Mouse (Mus musculus): ENCODE data around the gene Gm20388. TPM values are rescaled to one million over a fixed set of nuclear protein-coding genes. Genes with fewer than 3 reads are reported as not detected.

The Gm20388 gene
- total RNA-seq, 2 experiments from 2014 or later = 2.4 to 2.6 TPM

DNA sequence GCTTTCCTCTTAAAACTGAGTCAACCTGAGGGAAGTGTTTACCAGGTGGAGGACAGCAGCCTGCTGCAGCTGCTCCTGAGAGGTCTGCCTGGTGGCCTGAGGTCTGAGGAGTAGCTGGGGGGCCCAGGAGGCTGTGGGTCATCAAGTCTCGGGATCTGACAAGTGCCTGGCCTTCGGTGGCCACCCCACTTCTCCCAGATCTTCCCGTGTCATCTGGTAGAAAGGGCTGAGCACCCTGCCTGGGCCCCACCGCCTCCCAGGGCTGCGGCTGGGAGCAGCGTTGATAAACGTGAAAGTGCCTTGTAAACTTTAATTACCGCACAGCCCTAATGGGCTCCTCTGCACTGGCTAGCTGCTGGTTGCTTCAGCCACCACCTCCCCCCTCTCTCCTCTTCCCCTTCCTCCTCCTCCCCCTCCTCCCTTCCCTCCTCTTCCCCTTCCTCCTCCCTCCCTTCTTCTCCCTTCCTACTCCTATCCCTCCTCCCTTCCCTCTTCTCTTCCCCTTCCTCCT lies 1238.0 kb downstream of the Gm20388 start:
- TF ChIP-seq CTCF (IDR thresholded peaks at IDR 0.05) = no peak
- H3K27ac ChIP-seq = no peak overlapping the region
- no peak for DNase-seq (ENCODE audit: extremely low spot score in 1 of 2, low spot score in 2 of 2)
- intact Hi-C loops (cut with DNase I) = no loop called here
- H3K4me3 ChIP-seq = no peak overlapping the region

DNA sequence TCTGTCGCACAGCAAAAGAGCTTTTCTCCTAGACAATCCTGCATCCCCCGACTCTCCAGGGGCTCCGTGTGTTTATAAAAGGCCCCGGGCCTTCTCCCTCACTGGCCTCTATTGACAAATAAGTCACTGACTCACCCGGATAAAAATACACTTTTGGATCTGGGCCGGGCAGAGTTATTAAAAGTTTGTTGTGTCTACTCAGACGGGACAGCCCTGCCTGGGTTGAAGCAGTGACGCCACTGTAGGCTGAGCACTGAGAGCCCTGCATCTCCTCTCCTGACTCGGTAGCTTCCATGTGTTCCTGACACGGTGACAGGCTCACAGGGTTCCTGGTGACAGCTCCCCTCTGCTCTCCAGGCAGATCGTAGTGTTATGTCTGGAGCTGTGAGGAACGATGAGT lies 1241.8 kb downstream of the Gm20388 start:
- intact Hi-C loops (cut with DNase I) = no loop called here
- Histone ChIP-seq H3K4me3 (no peak overlapping the region), H3K27ac (no peak overlapping the region)
- no peak for DNase-seq (ENCODE audit: extremely low spot score in 1 of 2, low spot score in 2 of 2)
- no peak for TF ChIP-seq CTCF (IDR thresholded peaks at IDR 0.05)

DNA sequence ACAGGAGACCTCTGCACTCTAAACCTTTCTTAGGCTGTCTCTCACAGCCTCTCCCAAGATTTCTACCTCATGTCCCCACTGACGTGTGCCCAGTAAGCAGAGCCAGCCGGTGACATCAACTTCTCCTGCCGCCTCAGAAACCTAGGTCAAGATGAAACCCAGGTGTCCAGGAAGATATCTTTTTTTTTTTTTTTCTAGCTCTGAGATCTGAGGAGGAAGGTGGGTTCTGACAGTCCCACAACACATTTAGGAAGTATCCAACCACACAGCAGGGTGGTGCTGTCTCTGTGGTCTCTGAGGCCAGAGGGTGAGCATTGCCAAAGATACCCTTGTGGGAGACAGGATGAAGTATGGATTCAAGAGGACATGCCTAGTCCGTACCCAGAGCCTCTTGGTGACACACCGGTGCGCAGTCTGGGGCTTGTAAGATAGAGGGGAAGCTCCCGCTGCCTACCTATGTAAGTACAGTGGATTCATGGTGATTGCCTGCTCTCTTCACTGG lies 1246.4 kb downstream of the Gm20388 start:
- H3K27ac ChIP-seq = no peak overlapping the region
- intact Hi-C loops (cut with DNase I) = no loop called here
- no peak for TF ChIP-seq CTCF (IDR thresholded peaks at IDR 0.05)
- no peak overlapping the region for H3K4me3 ChIP-seq
- DNase-seq (ENCODE audit: extremely low spot score in 1 of 2, low spot score in 2 of 2) = no peak

DNA sequence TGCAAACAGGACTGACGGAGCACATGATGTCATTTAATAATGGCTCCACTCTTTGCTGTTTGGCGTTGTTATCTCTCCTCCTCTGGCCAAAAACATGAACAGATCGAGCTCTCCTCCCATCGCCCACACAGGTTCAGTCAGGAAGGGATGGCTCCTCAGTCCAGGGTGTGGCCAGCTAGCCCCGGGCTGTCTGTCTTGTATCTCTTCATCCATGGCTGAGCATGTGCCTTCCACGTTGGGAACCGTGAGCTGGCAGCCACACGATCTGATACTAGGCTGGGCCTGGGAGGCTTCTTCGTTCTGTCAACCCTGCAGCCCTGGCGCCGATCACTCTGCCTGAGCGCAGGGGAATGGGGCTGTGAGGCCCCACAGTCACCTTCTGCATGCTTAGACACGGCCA lies 1248.2 kb downstream of the Gm20388 start:
- no peak overlapping the region for H3K4me3 ChIP-seq
- intact Hi-C loops (cut with DNase I) = no loop called here
- TF ChIP-seq CTCF (IDR thresholded peaks at IDR 0.05) = no peak
- no peak for DNase-seq (ENCODE audit: extremely low spot score in 1 of 2, low spot score in 2 of 2)
- H3K27ac ChIP-seq = no peak overlapping the region

DNA sequence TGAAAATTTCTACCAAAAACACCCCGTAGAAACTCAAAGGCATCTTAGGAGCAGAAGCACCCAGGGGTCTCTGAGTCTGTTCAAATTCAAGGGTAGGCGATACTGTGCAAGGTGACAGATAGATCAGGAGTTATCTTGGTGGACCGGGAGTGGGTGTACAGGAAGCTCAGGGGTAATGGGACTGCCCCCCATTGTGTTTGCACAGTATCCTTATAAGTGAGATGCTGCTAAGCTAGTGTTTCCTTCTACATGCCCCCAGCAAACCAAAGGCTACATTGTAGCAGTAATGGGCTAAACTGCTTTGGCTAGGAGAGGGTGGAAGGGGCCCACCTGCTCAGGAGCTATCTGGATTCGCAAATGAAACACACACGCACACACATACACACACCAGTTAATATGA lies 1250.8 kb downstream of the Gm20388 start:
- intact Hi-C loops (cut with DNase I) = no loop called here
- no peak for DNase-seq (ENCODE audit: extremely low spot score in 1 of 2, low spot score in 2 of 2)
- Histone ChIP-seq H3K4me3 (no peak overlapping the region), H3K27ac (no peak overlapping the region)
- TF ChIP-seq CTCF (IDR thresholded peaks at IDR 0.05) = no peak

DNA sequence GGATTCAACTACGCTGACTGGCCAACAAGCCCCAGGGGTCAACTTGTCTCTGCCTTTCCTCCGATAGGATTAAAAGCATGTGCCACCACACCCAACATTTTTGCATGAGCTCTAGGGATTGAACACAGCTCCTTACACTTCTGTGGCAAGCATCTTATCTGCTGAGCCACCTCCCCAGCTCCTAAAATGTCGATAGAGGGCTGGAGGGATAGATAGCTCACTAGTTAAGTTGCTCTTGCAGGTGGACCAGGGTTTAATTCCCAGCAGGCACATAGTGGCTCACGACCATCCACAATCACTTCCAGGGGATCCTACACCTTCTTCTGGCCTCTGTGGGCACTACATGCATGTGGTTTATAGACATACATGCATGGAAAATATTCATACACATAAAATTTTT lies 1251.8 kb downstream of the Gm20388 start:
- intact Hi-C loops (cut with DNase I) = no loop called here
- Histone ChIP-seq H3K27ac (no peak overlapping the region), H3K4me3 (no peak overlapping the region)
- DNase-seq (ENCODE audit: extremely low spot score in 1 of 2, low spot score in 2 of 2) = no peak
- TF ChIP-seq CTCF (IDR thresholded peaks at IDR 0.05) = no peak

DNA sequence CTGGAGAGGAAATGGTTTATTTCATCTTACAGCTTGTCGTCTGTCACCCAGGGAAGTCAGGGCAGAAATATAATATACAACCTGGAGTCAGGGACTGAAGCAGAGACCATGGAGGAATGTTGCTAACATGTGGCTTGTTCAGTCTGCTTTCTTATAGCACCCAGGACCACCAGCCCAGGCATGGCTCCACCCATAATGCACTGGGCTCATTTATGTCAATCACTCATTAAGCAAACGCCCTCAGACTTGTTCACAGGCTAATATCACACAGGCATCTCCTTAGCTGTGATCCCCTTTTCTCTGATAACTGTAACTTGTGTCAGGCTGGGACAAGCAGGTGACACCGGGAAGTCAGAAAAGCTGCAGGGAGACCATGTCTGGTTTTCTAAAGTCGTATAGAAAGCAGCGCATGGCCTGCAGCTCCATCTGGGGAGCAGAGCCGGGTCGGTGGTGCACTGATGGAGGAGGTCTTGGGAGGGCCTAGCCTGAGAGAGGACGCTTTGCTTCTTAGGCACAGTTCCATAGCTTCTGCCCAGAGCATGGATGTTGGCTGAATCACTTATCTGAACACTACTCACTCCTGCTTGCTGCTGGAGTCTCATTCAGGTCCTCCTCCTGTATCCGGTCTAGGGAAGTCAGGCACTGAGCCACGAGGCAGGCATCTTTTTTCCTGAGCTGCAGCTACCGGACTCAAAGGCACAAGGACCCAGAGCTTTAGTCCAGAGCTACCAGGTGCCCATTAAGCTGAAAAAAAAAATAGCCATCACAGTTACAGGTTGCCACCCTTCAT lies 1252.5 kb downstream of the Gm20388 start:
- TF ChIP-seq CTCF (IDR thresholded peaks at IDR 0.05) = no peak
- no peak for DNase-seq (ENCODE audit: extremely low spot score in 1 of 2, low spot score in 2 of 2)
- intact Hi-C loops (cut with DNase I) = no loop called here
- Histone ChIP-seq H3K27ac (no peak overlapping the region), H3K4me3 (no peak overlapping the region)

DNA sequence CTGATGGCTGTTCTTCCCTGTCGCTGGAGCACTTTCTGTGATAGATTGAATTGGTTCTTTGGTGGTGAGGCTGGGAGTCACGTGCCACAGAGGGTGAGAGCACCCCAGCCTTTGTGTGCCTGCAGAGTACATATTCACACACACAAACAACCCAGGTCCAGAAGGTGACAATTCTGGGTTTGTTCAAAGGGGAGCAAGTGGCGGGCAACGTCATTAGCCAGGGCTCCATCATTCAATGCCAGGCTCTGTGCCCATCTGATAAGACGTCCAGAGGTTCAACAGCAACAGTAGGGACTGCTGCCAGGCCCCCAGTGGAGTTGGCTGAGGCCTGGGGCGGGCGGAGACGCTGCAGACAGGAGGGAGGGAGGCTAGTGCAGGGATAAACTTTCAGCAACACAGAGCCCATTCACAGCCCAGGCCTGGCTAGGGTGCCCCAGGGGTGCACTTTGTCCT lies 1253.4 kb downstream of the Gm20388 start:
- no peak overlapping the region for H3K27ac ChIP-seq
- no peak overlapping the region for H3K4me3 ChIP-seq
- TF ChIP-seq CTCF (IDR thresholded peaks at IDR 0.05) = no peak
- no peak for DNase-seq (ENCODE audit: extremely low spot score in 1 of 2, low spot score in 2 of 2)
- intact Hi-C loops (cut with DNase I) = no loop called here

DNA sequence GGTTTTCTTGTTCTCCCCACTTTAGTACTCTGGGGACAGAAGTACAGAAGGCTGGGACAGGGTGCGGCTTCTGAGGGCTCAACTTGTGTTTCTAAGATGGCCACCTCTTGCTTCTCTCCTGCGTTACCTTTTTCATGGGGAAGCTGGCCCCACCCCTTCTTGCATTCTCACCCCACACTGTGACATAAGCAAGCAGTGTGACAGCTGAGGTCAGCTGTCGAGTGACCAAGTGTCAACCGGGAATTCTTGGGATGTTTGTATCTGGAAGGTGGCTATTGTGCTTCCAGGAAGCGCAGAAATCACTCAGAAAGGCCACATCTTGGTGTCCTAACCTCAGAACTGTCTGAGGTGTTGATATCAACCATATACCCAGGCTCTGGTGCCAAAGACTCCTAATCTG lies 1257.4 kb downstream of the Gm20388 start:
- H3K27ac ChIP-seq = no peak overlapping the region
- intact Hi-C loops (cut with DNase I) = no loop called here
- no peak overlapping the region for H3K4me3 ChIP-seq
- DNase-seq (ENCODE audit: extremely low spot score in 1 of 2, low spot score in 2 of 2) = no peak
- no peak for TF ChIP-seq CTCF (IDR thresholded peaks at IDR 0.05)

DNA sequence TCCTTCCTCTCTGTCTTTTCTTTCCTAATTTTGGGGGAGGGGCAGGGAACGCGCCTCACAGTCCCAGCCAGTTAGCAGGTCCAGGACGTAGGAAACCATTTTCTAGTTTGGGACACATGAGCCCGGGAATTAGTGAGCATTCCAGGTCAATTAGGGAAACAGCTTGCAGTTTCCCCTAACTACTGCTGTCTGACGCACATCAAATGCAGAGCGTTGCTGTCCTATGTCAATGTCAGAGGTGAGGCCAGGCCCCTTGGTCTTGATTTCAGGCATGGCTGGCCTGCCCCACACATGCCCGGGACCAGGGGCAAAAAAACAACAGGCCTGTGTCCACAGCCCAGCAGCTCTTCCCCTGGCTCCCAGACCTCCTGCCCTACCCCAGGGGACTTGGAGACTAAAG lies 1259.5 kb downstream of the Gm20388 start:
- intact Hi-C loops (cut with DNase I) = loop anchor here (5.0 kb wide), 1 partner anchor 37 kb away; no protein-coding TSS in a partner anchor
- no peak overlapping the region for H3K27ac ChIP-seq
- no peak for DNase-seq (ENCODE audit: extremely low spot score in 1 of 2, low spot score in 2 of 2)
- TF ChIP-seq CTCF (IDR thresholded peaks at IDR 0.05) = no peak
- no peak overlapping the region for H3K4me3 ChIP-seq

DNA sequence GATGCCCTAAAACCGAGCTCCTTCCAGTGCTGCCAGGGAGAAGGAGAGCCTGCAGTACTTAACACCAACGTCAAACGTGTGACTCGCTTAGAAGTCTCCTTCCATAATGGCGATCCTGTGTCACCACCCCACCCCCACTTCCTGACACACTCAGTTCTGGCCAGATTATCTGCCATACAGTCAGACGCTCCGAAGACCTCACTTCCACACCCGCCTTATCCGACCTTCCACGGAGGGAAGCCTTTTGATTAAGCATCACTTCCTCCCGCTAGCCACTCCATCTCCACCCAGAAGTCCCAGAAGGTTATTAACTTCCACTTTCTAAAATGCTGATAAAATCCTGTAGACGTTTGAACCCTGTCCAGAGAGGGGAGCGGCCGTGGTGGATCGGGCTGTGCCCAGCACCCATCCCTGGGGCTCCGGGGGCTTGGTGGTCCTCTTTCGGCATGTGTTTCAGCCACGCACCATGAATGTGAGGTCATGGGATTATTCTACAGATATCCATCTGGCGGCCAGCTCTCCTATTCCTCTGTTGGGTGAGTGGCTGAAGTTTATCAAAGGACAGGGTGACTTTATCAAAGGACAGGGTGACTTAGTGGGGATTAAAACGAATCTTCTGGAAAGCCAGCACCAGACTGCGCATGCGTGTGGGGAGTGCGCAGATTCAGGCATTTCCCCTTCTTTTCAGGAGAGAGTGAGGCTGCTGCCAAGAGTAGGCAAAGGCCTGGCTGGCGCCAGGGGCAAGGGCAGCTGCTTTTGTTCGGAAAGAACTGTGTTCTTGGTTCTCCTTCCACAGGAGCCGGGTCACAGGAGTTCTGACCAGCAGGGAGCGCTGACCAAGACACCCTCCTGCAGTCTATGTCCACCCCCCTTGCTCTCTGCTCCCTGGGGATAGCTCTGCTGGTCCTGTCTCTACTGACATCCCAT lies 1260.2 kb downstream of the Gm20388 start:
- DNase-seq (ENCODE audit: extremely low spot score in 1 of 2, low spot score in 2 of 2) = peak in 1 of 2 experiments; percentile 24
- no peak overlapping the region for H3K4me3 ChIP-seq
- H3K27ac ChIP-seq = no peak overlapping the region
- no peak; the same call in 1 of the 2 replicates for TF ChIP-seq CTCF (IDR thresholded peaks at IDR 0.05)
- intact Hi-C loops (cut with DNase I) = loop anchor here (5.0 kb wide), 1 partner anchor 36 kb away; no protein-coding TSS in a partner anchor

DNA sequence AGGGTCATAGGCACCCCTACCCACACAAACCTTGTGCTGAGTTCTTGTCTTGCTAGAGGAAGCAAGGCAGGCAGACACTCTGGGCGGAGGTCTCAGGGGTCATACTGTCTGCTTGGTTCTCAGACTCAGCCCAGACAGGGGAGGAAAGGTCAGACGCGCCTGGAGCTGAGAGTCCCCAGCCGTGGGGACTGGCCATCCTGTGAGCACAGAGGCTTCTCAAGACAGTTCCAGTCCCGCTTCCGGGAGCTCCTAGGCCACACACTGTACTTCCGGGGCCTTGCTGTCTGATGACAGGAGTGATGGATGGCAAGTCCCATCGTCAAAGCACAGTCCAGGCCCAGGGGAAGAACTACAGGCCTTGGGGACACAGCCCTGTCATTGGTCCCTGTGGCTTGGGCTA lies 1261.9 kb downstream of the Gm20388 start:
- no peak for TF ChIP-seq CTCF (IDR thresholded peaks at IDR 0.05)
- no peak overlapping the region for H3K27ac ChIP-seq
- intact Hi-C loops (cut with DNase I) = loop anchor here (5.0 kb wide), 1 partner anchor 35 kb away; no protein-coding TSS in a partner anchor
- no peak overlapping the region for H3K4me3 ChIP-seq
- DNase-seq (ENCODE audit: extremely low spot score in 1 of 2, low spot score in 2 of 2) = no peak
